Mouse (Mus musculus) cerebellum, adult 11 months (tissue): ENCODE results near the gene Ttll9.

Source experiments
- DNase-seq: peaks from one replicate; pipeline ENCODE4 v3.0.0; 2022

Gene Ttll9

GRCm38 (mm10) chr2:153014758-153015593, 52.7 kb downstream of the Ttll9 start, which contains the start of gene Pdrg1:
Pdrg1 (minus strand) TSS chr2:153015427.
- peak; percentile 97 for DNase-seq

GRCm38 (mm10) chr2:153015804-153016203, 53.5 kb downstream of the Ttll9 start:
- DNase-seq = peak; percentile 54

GRCm38 (mm10) chr2:153016786-153017185, 54.5 kb downstream of the Ttll9 start:
- DNase-seq = no peak

GRCm38 (mm10) chr2:153019355-153019754, 57.1 kb downstream of the Ttll9 start:
- DNase-seq = no peak

GRCm38 (mm10) chr2:153021163-153021562, 58.9 kb downstream of the Ttll9 start:
- DNase-seq = no peak

GRCm38 (mm10) chr2:153022855-153023254, 60.6 kb downstream of the Ttll9 start:
- DNase-seq = no peak

- DNase-seq = no peak
These were observed 63.8 kb downstream of the Ttll9 start for GRCm38 (mm10) chr2:153026052-153026451.

GRCm38 (mm10) chr2:153027501-153027900, 65.2 kb downstream of the Ttll9 start:
- DNase-seq = no peak

GRCm38 (mm10) chr2:153030422-153030821, 68.1 kb downstream of the Ttll9 start:
- no peak for DNase-seq

GRCm38 (mm10) chr2:153031126-153032082, 69.1 kb downstream of the Ttll9 start, which contains the start of gene Xkr7:
Xkr7 (plus strand) TSS chr2:153031852.
- DNase-seq = peak; percentile 68

- peak; percentile 52 for DNase-seq
These were observed 70.0 kb downstream of the Ttll9 start for GRCm38 (mm10) chr2:153032083-153032842.

- no peak for DNase-seq
These were observed 70.7 kb downstream of the Ttll9 start for GRCm38 (mm10) chr2:153032973-153033372.

- DNase-seq = peak; percentile 56
These were observed 71.4 kb downstream of the Ttll9 start for GRCm38 (mm10) chr2:153033545-153034230.

- no peak for DNase-seq
These were observed 74.4 kb downstream of the Ttll9 start for GRCm38 (mm10) chr2:153036690-153037089.

GRCm38 (mm10) chr2:153043886-153044285, 81.6 kb downstream of the Ttll9 start:
- no peak for DNase-seq

GRCm38 (mm10) chr2:153045884-153046299, 83.6 kb downstream of the Ttll9 start:
- no peak for DNase-seq

- peak; percentile 74 for DNase-seq
These were observed 85.7 kb downstream of the Ttll9 start for GRCm38 (mm10) chr2:153047828-153048465.

- peak; percentile 95 for DNase-seq
These were observed 87.2 kb downstream of the Ttll9 start for GRCm38 (mm10) chr2:153049288-153049996.

GRCm38 (mm10) chr2:153049997-153050358, 87.7 kb downstream of the Ttll9 start:
- DNase-seq = peak; percentile 28

GRCm38 (mm10) chr2:153051095-153051494, 88.8 kb downstream of the Ttll9 start:
- peak; percentile 34 for DNase-seq

- peak; percentile 4 for DNase-seq
These were observed 89.3 kb downstream of the Ttll9 start for GRCm38 (mm10) chr2:153051537-153051936.
